Mouse (Mus musculus) liver, adult 2 months (tissue): ENCODE data around the gene Myh6.

Experiments used
- CTCF ChIP-seq: fragments of 200-500 bp; IDR thresholded peaks from 2 replicates; pipeline ENCODE4 v1.5.1; 2011; ENCODE audit warnings: low read depth, low read length, control low read depth
- POLR2A ChIP-seq: fragments of 200-500 bp; IDR thresholded peaks from 2 replicates; pipeline ENCODE4 v1.6.1; 2011; ENCODE audit warnings: low read length, control low read depth; ENCODE audit not compliant: insufficient read depth; ENCODE audit errors: extremely low read depth

DNA sequence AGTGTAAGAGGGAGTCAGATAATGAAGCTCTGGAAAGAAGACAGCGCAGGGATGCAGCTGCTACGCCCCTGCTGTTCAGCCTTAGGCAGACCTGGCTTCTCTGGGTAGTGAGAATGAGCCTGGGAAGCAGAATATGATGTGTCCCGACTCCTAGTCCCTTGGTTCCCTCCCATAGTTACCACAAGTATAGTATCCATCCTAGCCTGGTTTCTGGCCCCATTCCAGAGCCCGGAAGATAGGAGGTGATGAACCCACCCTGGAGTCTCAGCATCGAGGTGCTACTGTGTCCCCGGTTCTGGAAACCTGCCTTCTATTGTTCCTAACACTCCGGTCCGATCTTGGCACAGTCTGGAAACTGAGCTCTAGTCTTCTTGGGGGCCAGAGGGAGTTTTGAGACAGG lies 41.7 kb upstream of the Myh6 start:
- TF ChIP-seq CTCF (no peak), POLR2A (no peak)
